Mouse (Mus musculus): ENCODE data around the gene Rapgef5.

Rapgef5 gene

DNA sequence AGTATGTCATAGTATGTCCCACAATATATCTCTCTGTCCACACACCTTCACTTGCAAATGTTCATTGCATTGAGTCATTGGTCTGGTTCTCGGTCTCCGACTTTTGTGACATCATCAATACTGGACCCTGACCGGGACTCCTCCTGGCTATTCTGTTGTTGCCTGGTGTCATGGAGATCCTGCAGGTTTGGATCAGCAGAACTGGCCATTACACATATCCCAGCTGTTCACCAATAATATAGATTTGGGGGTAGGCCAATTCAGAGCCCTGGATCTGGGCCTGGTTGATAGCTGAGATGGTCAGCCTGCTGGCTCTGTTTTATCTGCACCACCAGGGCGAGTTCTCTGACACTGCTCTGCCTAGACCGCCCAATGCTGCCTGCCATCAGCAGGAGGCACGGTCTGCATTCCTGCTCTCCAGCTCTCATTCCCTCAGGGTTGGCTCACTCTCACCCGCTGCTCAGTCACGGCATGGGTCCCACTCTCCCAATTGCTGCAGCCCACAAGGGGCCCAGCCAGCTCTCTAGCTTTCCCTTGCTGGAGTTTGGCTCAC, 137.7 kb downstream of the Rapgef5 start:
- in situ Hi-C loops (cut with MboI; ENCODE audit: low pct_unique_long_range_greater_than_20kb in 1 of 2, low sequenced_read_pairs in 2 of 2, unreplicated experiment in 1 of 2): no loop called here

DNA sequence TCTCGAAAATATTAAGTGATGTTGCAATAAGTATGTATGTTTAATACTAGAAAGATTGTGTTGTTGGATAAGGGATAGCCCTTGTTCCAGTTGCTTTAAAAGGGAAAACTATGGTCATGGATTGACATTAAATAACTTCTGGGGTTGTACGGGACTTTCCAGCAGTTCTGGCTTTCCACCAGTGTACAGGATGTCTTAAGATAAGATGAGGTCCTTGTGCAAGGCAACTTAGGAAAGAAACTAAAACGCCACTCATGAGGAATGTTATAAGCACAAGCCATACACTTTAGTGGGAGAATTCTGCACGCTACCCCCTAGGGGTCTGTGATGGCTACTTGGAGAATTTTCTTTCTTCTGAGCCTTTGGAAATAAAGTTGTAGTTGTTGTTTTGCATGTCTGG, 140.7 kb downstream of the Rapgef5 start:
- in situ Hi-C loops (cut with MboI; ENCODE audit: low pct_unique_long_range_greater_than_20kb in 1 of 2, low sequenced_read_pairs in 2 of 2, unreplicated experiment in 1 of 2): no loop called here

DNA sequence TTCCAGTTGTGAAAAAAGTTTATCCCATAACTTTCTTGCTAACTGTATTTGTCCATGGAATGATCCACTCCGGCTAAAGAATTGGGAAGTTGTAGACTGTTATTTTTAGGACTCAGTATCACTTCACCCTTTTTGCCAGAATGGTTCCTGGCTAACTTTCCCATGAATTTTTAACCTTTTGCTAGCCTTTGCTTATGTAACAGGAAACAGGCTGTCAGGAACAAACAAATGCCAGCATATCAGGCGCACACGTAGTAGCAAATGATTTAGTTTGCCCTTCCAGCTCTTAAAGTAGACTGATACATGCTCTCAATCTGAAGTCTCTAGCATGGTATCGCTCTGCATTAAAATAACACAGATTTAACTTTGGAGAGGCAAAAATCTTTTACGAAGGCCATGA, 141.5 kb downstream of the Rapgef5 start:
- in situ Hi-C loops (cut with MboI; ENCODE audit: low pct_unique_long_range_greater_than_20kb in 1 of 2, low sequenced_read_pairs in 2 of 2, unreplicated experiment in 1 of 2): no loop called here

DNA sequence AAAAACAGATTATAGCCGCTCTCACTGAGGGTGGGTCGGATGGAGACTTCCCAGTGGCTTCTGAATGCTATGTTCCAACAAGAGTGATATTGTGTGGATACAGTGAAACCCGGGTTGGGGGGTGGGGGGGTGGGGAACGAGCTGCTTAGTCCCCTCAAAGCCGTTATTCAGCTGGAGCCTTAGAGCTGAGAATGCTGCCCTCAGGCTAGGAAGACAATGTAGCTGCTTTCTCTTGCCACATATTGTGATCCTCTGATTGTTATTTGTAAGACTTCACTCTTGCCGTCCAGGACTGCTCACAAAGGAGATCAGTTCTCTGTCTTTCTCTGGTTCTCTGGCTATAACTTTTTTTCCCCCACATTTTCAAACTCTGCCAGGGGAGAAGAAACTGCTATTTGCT, 142.5 kb downstream of the Rapgef5 start:
- in situ Hi-C loops (cut with MboI; ENCODE audit: low pct_unique_long_range_greater_than_20kb in 1 of 2, low sequenced_read_pairs in 2 of 2, unreplicated experiment in 1 of 2): no loop called here

DNA sequence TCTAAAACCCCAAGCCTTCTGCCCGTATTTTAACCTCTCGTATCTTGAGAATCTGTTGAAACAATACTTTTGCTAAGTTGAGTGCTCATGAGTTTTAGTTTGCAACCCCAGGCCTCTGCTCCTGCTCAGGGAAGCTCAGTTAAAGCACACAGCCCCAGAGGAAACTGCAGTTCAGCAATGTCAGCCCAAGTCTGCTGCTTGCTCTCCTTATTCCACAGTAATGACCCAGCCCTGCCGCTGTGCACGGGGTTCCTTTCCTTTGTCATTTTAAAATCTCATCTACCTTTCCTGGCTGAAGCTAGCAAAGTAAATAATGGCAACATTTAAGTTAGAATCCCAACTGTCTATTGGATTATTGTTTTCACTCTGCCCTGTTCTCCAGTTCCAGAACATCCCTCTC, 144.1 kb downstream of the Rapgef5 start:
- in situ Hi-C loops (cut with MboI; ENCODE audit: low pct_unique_long_range_greater_than_20kb in 1 of 2, low sequenced_read_pairs in 2 of 2, unreplicated experiment in 1 of 2): no loop called here

DNA sequence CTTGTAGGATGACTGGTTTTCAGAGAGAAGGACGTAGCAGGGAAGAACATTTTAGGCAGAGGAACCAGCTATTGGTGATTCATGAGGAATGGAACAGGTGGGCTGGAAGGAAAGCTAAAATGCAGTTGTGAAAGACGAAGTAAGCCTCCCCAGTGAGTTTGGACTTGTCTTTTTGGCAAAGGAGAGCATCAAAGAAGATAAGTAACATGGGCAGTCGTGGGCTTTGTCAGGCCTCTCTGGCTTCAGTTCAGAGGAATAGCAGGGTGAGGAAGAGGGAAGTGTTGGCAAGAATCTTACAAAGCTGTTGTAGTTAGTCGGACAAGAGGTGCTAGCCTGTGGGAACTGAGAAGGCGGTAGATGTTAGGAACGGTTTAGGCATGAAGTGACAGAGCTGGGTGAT, 145.6 kb downstream of the Rapgef5 start:
- in situ Hi-C loops (cut with MboI; ENCODE audit: low pct_unique_long_range_greater_than_20kb in 1 of 2, low sequenced_read_pairs in 2 of 2, unreplicated experiment in 1 of 2): no loop called here

DNA sequence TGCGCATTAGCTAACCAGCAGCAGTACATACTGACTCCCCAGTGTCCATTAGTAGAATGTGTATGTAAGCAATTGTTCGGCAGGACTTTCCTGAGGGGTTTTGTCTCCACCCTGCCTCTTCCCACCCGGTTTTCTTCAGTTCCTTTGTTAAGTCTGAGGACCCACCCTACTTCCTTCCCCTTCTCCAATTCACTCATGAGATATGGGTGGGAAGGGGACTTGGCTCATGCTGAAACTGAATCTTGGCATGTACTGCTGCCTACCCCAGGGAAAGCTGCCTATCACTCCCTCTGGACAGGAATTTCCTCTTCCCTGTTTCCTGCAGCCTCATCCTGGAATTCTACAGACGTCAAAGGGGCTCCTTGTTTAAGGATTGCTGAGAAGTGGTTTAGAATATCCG, 147.4 kb downstream of the Rapgef5 start:
- in situ Hi-C loops (cut with MboI; ENCODE audit: low pct_unique_long_range_greater_than_20kb in 1 of 2, low sequenced_read_pairs in 2 of 2, unreplicated experiment in 1 of 2): no loop called here

DNA sequence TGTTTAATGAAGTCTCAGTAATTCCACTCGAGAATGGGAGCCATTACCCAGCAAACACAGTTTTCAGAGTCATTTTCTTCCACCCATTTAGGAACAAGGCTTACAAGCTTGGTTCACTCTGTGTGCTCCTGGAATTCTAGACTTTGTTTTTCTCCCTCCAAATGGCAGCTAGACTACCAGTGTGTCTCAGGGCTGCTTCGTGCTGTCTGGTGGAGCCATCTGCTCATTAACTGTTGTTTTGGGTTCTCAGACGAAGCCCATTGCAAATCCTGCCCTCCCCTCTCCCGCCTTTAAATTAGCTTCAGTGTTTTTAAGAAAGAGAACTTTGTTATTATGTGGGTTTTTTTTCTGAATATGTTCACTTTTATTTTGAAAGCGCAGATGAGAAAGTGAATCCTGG, 148.4 kb downstream of the Rapgef5 start:
- in situ Hi-C loops (cut with MboI; ENCODE audit: low pct_unique_long_range_greater_than_20kb in 1 of 2, low sequenced_read_pairs in 2 of 2, unreplicated experiment in 1 of 2): no loop called here

DNA sequence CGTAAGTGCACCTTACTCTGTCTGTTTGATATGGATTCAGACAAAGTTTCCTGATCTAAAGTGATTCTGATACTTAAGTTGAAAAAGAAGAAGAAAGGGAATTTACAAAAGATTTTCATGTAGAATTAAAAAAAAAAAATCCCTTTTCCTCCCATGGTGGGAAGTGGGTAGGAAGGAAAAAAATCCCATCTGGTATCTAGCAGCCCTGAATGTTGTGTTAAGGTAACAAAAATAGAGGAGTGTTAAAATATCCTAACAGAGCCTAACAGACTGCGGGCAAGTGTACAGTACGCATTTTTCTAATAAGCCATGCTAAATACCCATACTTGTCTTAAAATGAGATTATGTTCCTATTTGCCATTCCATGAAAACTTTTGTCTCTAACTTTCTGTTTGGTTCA, 150.1 kb downstream of the Rapgef5 start:
- in situ Hi-C loops (cut with MboI; ENCODE audit: low pct_unique_long_range_greater_than_20kb in 1 of 2, low sequenced_read_pairs in 2 of 2, unreplicated experiment in 1 of 2): no loop called here

DNA sequence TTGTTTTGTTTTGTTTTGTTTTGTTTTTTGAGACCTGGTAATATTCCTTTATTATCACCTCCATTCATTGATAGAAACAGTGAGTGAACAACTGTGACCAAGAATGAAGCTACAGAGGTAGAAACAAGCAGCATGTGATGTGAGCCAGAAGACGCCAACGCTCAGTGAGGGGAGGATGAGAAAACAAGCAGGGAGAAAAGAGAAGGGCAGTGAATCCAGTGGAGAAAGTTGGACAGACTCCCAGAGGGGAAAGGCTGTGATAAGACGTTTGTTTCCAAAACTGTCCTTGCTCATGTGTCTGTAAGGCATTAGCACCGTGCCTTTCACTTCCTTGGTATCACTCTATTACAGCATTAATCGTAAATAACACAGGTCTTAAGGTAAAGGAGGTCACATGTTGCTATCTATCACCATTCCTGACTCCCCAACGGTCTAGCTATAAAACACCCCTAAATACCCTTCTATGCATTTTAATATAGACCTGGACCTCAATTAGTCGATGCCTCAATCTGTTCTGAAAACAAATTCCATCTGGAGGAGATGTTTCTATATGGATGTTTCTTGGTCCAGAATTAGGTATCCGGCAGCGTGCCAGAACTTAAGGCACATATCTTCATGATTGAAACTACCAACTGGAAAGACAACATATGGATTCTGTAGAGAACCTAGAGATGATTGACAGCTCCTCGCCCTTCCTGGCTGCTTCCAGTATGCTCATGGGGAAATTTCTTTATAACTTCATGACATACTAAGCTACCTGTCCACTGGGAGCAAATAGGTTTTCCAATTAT, 153.5 kb downstream of the Rapgef5 start:
- in situ Hi-C loops (cut with MboI; ENCODE audit: low pct_unique_long_range_greater_than_20kb in 1 of 2, low sequenced_read_pairs in 2 of 2, unreplicated experiment in 1 of 2): no loop called here

DNA sequence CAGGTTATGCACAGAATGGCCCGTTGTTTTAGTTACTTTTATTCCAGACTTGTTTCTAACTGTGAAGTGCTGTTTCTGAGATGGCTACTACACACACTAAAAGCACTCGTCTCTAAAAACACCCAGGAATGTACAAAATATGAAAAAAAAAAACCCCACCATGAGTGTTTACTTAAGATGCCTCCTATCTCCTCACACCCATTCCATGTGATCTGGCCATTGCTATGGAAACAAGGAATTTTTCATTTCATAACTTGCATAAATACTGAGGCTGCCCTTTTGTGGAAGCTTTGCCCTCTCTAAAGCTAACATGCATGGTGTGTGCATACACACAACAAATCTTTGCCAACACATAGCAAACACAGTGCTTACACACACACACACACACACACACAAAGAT, 156.9 kb downstream of the Rapgef5 start:
- in situ Hi-C loops (cut with MboI; ENCODE audit: low pct_unique_long_range_greater_than_20kb in 1 of 2, low sequenced_read_pairs in 2 of 2, unreplicated experiment in 1 of 2): no loop called here

DNA sequence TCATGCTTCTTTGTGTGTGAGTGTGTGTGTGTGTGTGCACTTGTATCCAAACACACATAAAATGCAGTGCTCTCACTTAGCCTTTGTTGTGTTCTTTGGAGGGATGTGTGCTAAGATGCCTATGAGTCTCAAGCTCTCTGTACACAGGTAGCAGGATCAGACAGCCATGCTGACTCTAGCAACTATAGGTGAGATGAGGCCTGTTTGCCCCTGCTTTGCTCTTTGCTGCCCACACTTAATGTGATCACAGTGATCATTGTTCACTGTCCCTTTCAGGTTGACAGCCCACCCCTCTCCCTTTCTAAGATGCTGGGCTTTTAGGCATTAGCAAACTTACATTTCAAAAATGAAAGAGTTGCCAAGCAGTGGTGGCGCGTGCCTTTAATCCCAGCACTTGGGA, 158.2 kb downstream of the Rapgef5 start:
- in situ Hi-C loops (cut with MboI; ENCODE audit: low pct_unique_long_range_greater_than_20kb in 1 of 2, low sequenced_read_pairs in 2 of 2, unreplicated experiment in 1 of 2): no loop called here

DNA sequence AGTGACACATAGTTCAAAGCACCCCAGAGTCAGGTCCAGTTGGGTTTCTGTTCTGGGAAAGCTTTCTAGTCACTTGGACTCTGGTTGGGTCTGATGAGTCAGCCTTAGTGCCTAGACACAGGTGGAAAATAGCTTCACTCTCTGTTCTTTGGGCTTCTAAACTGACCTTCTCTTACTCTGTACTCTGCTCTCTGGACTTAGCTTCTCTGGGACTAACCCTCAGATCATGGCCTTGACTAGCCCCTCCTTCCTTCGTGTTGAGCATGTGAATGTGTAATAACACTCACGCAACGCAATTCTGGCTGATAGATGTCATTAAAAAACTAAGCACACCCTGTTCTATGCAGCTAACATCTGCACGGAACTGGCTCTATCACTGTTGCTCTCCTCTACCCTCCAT, 160.0 kb downstream of the Rapgef5 start:
- in situ Hi-C loops (cut with MboI; ENCODE audit: low pct_unique_long_range_greater_than_20kb in 1 of 2, low sequenced_read_pairs in 2 of 2, unreplicated experiment in 1 of 2): no loop called here

DNA sequence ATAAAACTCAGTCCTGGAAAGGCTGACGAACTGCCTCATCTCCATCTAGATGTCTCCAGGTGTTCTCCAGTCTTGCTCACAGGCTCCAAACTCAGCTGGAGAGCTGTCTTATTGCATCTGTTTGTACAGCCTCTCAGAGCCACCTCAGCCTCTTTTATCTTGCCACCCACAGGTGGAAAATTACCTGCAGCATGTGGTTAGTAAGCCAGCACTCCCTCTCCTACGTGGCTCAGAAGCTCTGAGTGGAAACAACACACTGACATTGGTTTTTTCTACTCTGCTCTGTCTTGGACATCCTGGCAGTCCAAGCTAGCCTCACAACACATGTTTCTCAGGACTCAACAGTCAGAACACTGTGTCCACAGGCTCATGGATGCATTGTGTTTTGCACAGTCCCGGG, 162.6 kb downstream of the Rapgef5 start:
- in situ Hi-C loops (cut with MboI; ENCODE audit: low pct_unique_long_range_greater_than_20kb in 1 of 2, low sequenced_read_pairs in 2 of 2, unreplicated experiment in 1 of 2): no loop called here

DNA sequence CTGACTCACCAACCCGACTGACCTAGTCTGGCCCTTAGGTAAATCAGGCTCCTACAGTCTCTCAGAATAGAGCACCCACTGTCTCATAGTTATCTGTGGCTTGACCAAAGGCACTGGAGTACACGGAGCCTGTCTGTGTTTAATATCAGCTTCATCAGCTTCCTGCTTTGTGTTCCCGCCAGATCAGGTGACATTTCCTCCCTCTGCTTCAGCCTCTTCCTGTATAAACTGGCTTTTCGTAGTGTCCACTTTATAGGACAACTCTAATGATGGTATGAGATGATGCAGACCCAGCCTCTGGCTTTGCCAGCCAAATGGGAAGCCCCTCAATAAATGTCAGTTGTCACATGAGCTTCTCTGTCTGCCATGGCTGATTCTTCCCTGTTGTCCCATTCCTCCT, 163.5 kb downstream of the Rapgef5 start:
- in situ Hi-C loops (cut with MboI; ENCODE audit: low pct_unique_long_range_greater_than_20kb in 1 of 2, low sequenced_read_pairs in 2 of 2, unreplicated experiment in 1 of 2): no loop called here

DNA sequence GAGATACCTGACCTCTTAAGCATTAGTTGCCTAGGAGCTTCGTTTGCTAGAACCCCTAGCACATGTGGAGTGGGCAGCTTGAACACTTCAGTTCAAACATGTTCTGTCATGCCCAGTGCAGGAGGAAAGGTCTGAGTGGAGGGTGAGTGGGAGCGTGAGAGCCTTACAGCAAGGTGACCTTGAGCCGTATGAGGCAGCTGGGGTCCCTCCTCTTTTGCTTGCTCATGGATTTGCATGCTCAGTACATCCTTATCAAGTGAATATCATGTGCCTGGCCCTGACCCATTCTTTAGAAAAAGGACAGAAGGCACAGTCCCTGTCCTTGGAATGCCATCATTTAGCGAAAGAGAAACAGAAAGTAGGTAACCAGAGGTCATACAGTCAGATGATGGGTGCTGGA, 165.0 kb downstream of the Rapgef5 start:
- in situ Hi-C loops (cut with MboI; ENCODE audit: low pct_unique_long_range_greater_than_20kb in 1 of 2, low sequenced_read_pairs in 2 of 2, unreplicated experiment in 1 of 2): no loop called here

DNA sequence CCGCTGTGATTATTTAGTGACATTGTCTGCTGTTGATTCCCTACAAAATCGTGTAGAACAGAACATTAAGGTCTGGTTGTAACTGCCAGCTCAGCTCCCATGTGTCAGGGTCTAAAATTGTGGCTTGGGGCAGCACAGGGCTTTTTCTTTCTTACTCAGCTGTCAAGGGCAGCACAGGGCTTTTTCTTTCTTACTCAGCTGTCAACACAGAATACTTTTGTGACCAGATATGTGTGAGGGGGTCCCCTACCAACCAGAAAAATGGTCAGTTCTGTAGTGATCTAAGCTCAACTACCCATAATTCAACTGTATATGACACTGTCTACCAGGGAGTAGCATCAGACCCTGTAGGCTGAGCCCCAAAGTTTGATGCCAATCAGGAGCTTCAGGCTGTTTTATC, 167.1 kb downstream of the Rapgef5 start:
- in situ Hi-C loops (cut with MboI; ENCODE audit: low pct_unique_long_range_greater_than_20kb in 1 of 2, low sequenced_read_pairs in 2 of 2, unreplicated experiment in 1 of 2): no loop called here

DNA sequence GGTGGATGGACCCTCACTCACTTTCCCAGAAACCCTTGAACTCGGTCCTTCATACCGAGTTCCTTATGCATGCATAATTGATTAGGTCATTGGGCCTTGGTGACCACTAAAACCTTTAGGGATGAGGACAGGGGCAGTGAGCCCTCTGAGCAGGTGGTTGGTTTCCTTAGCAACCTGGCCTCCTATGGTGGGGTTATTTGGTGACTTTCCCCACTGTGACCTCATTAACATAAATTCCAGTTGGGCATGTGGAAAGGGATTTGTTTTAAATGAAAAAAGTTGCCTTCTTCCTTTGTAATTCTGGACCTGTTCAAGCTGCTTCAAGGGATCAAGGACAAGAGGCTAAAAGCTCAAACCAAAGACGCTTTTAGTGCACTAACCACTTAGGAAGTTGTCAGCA, 167.7 kb downstream of the Rapgef5 start:
- in situ Hi-C loops (cut with MboI; ENCODE audit: low pct_unique_long_range_greater_than_20kb in 1 of 2, low sequenced_read_pairs in 2 of 2, unreplicated experiment in 1 of 2): no loop called here

DNA sequence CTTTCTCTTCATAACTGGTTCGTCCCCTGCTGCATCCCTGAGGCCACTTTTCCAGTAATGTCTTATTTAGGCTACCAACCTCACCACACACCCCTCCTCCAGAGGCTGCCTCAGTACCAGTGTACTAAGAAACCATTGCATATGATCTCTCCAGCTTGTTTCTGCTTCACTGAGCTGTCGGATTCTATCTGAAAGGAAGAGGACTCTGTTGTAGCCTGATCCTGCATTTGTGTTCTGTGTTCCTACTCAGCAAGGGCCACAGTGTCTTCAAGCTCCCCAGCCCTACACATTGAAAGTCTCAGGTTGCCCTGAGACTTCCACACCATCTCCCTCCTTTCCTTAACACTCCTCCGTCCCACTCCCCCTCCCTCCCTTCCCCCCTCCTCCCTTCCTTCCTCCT, 168.5 kb downstream of the Rapgef5 start:
- in situ Hi-C loops (cut with MboI; ENCODE audit: low pct_unique_long_range_greater_than_20kb in 1 of 2, low sequenced_read_pairs in 2 of 2, unreplicated experiment in 1 of 2): no loop called here

DNA sequence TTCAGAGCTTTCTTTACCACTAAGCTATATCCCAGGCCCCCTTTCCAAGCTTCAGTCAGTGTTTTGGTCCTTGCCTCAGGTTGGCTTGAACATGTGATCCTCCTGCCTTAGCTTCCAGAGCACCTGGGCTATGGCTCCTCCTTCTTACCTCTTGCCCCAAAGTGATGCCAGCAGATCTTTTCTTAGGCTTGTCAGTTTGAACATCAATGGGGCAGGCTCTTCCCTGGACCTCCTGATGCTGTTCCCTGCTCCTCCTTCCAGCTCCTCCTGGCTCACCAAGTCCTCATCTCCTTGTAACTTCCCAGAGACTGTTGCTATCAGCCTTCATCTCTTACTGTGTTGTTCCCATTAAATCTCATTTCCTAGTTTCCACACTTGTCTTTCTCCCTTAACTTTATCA, 169.1 kb downstream of the Rapgef5 start:
- in situ Hi-C loops (cut with MboI; ENCODE audit: low pct_unique_long_range_greater_than_20kb in 1 of 2, low sequenced_read_pairs in 2 of 2, unreplicated experiment in 1 of 2): no loop called here

DNA sequence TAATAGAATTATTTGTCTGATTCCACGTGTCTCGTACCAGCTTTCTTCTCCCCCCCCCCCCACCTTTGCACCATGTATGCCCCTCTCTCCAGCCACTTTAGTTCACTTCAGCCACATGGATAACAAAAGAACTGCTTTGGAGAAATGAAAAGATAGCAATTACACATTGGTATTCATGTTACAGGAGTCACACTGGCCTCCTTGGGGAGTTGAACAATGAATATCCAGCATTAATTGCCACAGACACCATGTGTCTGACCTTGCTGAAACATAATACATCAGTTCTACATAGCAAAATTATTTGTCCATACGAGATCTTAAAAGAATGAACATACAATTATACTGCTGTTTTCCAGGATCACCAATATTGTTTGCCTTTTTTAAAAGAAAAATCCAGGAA, 170.5 kb downstream of the Rapgef5 start:
- in situ Hi-C loops (cut with MboI; ENCODE audit: low pct_unique_long_range_greater_than_20kb in 1 of 2, low sequenced_read_pairs in 2 of 2, unreplicated experiment in 1 of 2): no loop called here
